Mouse (Mus musculus): ENCODE results near the gene Atp5j2. TPM values are rescaled to one million over a fixed set of nuclear protein-coding genes. Genes with fewer than 3 reads are reported as not detected.
"Not testable (repeated sequence)": the region's sequence is repeated elsewhere in the genome, so short reads cannot be mapped to it uniquely, and the experiment has no call there.

Atp5j2 gene
- polyA plus RNA-seq (2014; fragmentation: Nextera tagmentation; extraction: Ambion mirVana), result 576 and 654 TPM in 2 replicates

DNA sequence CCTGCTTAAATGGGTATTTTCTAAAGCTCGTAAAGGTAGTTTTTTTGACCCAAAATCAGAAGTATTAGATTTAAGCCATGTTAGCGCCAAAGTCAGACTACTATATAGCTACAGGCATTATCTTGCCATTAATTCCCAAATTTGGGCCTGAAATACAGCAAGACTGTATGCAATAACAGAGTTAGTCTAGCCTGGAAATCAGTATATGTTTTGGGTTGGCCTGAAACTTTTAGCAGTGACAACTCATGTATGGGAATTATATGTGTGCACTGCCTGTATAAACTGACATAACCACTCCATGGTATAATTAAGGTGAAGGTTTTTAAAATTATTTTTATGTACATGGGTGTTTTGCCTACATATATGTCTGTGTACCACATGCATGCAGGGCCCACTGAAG is at the start of gene Atp5j2:
Atp5j2 (minus strand) TSS at position 101 of the 400 bp plus-strand sequence.
- Histone ChIP-seq H3K9ac (replicated peaks; ENCODE audit: low read depth, low read length) (peak within 1 kb of the TSS; percentile 57), H3K4me1 (ENCODE audit: control insufficient read depth, insufficient read depth, low read length) (peaks cover 11% of the 10 kb centered on the region), H3K27me3 (ENCODE audit: control insufficient read depth, insufficient read depth, low read length) (no peaks in the 10 kb centered on the region), H3K36me3 (ENCODE audit: control insufficient read depth, insufficient read depth, low read length) (peaks cover 26% of the 10 kb centered on the region), H3K4me2 (replicated peaks; ENCODE audit: low read depth, low read length) (peak within 1 kb of the TSS; percentile 74), H3K4me3 (ENCODE audit: low read depth, low read length) (peak within 1 kb of the TSS; percentile 64), H3K9me3 (ENCODE audit: control insufficient read depth, low read depth, low read length) (no peaks in the 10 kb centered on the region), H3K27ac (ENCODE audit: low read length) (peak within 1 kb of the TSS; percentile 58)
- WGBS, result 84% methylated on average over 2 of the region's 2 CpGs
- no peak for ATAC-seq (ENCODE audit: insufficient number of reproducible peaks, insufficient read depth, low FRiP score, low read depth)

GRCm38 (mm10) chr5:145234636-145235035 is 42.8 kb upstream of the Atp5j2 start:
- ATAC-seq (ENCODE audit: insufficient number of reproducible peaks, insufficient read depth, low FRiP score, low read depth), result no peak
- Histone ChIP-seq H3K36me3 (ENCODE audit: control insufficient read depth, insufficient read depth, low read length) (peaks cover 50% of the 10 kb centered on the region), H3K27me3 (ENCODE audit: control insufficient read depth, insufficient read depth, low read length) (no peaks in the 10 kb centered on the region), H3K4me3 (ENCODE audit: low read depth, low read length) (no peak overlapping the region), H3K4me2 (replicated peaks; ENCODE audit: low read depth, low read length) (no peak overlapping the region), H3K9me3 (ENCODE audit: control insufficient read depth, low read depth, low read length) (no peaks in the 10 kb centered on the region), H3K4me1 (ENCODE audit: control insufficient read depth, insufficient read depth, low read length) (no peaks in the 10 kb centered on the region), H3K27ac (ENCODE audit: low read length) (no peak overlapping the region), H3K9ac (replicated peaks; ENCODE audit: low read depth, low read length) (no peak overlapping the region)

- H3K9ac ChIP-seq (replicated peaks; ENCODE audit: low read depth, low read length), result peak overlapping the region; percentile 83
- peak; percentile 64 for ATAC-seq (ENCODE audit: insufficient number of reproducible peaks, insufficient read depth, low FRiP score, low read depth)
- no peaks in the 10 kb centered on the region for H3K9me3 ChIP-seq (ENCODE audit: control insufficient read depth, low read depth, low read length)
- H3K27me3 ChIP-seq (ENCODE audit: control insufficient read depth, insufficient read depth, low read length), result no peaks in the 10 kb centered on the region
- H3K36me3 ChIP-seq (ENCODE audit: control insufficient read depth, insufficient read depth, low read length), result peaks cover 31% of the 10 kb centered on the region
- peak overlapping the region; percentile 84 for H3K27ac ChIP-seq (ENCODE audit: low read length)
- peak overlapping the region; percentile 99 for H3K4me3 ChIP-seq (ENCODE audit: low read depth, low read length)
- no peaks in the 10 kb centered on the region for H3K4me1 ChIP-seq (ENCODE audit: control insufficient read depth, insufficient read depth, low read length)
- H3K4me2 ChIP-seq (replicated peaks; ENCODE audit: low read depth, low read length), result peak overlapping the region; percentile 66
- WGBS, result 0% methylated on average over 46 of the region's 49 CpGs
Measured at GRCm38 (mm10) chr5:145231893-145232411, 40.1 kb upstream of the Atp5j2 start.

DNA sequence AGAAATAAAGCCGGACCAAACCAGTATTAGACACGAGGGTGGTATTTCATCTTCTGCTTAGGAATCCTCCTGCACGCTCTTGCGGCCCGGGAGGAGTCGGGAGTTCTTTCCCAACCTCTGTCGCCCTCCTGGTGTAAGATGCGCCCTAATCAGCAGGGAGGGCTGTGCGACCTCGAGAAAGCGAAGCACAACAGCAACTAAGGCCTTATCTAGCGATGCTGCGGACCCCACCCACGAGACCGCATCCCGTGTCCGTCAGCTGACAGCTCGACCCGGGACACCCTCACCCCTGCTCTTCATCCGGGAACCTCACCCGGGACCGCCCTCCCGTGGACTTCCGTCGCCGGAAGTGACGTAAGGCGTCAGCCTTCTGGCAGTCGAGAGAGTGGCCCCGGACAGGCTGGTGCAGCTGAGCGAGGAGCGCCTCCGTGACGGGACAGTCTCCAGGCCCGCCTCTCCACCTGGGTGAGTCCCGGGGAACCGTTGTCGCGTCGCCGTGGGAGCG is 39.6 kb upstream of the Atp5j2 start, which contains the start of gene Zfp655:
Zfp655 (plus strand) TSS at position 349 of the 505 bp plus-strand sequence.
- peak within 1 kb of the TSS; percentile 66 for H3K4me2 ChIP-seq (replicated peaks; ENCODE audit: low read depth, low read length)
- H3K36me3 ChIP-seq (ENCODE audit: control insufficient read depth, insufficient read depth, low read length), result peaks cover 27% of the 10 kb centered on the region
- ATAC-seq (ENCODE audit: insufficient number of reproducible peaks, insufficient read depth, low FRiP score, low read depth), result peak; percentile 99
- no peaks in the 10 kb centered on the region for H3K9me3 ChIP-seq (ENCODE audit: control insufficient read depth, low read depth, low read length)
- peak within 1 kb of the TSS; percentile 99 for H3K4me3 ChIP-seq (ENCODE audit: low read depth, low read length)
- no peaks in the 10 kb centered on the region for H3K4me1 ChIP-seq (ENCODE audit: control insufficient read depth, insufficient read depth, low read length)
- no peaks in the 10 kb centered on the region for H3K27me3 ChIP-seq (ENCODE audit: control insufficient read depth, insufficient read depth, low read length)
- H3K9ac ChIP-seq (replicated peaks; ENCODE audit: low read depth, low read length), result peak within 1 kb of the TSS; percentile 83
- H3K27ac ChIP-seq (ENCODE audit: low read length), result peak within 1 kb of the TSS; percentile 84
- under 1% methylated on average over 42 of the region's 42 CpGs for WGBS

- Histone ChIP-seq H3K27me3 (ENCODE audit: control insufficient read depth, insufficient read depth, low read length) (no peaks in the 10 kb centered on the region), H3K4me2 (replicated peaks; ENCODE audit: low read depth, low read length) (peak overlapping the region; percentile 66), H3K36me3 (ENCODE audit: control insufficient read depth, insufficient read depth, low read length) (peaks cover 21% of the 10 kb centered on the region; the same call in 1 of the 2 replicates), H3K4me3 (ENCODE audit: low read depth, low read length) (no peak overlapping the region), H3K9me3 (ENCODE audit: control insufficient read depth, low read depth, low read length) (no peaks in the 10 kb centered on the region), H3K4me1 (ENCODE audit: control insufficient read depth, insufficient read depth, low read length) (no peaks in the 10 kb centered on the region), H3K9ac (replicated peaks; ENCODE audit: low read depth, low read length) (no peak overlapping the region), H3K27ac (ENCODE audit: low read length) (peak overlapping the region; percentile 84; the same call in 1 of the 2 replicates)
- 88% methylated on average over 4 of the region's 4 CpGs for whole genome bisulfite sequencing
- ATAC-seq (ENCODE audit: insufficient number of reproducible peaks, insufficient read depth, low FRiP score, low read depth), result no peak
Measured at GRCm38 (mm10) chr5:145230641-145231040, 38.8 kb upstream of the Atp5j2 start.

DNA sequence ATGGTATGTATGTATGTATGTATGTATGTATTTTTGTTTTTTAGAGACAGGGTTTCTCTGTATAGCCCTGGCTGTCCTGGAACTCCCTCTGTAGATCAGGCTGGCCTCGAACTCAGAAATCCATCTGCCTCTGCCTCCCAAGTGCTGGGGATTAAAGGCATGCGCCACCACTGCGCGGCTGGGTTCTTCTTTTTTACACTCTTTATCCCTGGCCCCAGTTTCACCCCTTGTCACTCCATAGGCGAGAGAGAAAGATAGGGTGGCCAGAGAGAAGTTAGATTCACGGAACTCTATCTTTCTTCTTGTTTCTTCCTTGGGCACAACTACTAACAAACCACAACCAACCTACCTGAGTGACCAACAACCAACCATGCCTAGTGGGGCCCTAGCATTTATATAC is 37.4 kb upstream of the Atp5j2 start:
- not testable (repeated sequence) for H3K27ac ChIP-seq (ENCODE audit: low read length); H3K4me3 ChIP-seq (ENCODE audit: low read depth, low read length); H3K9ac ChIP-seq (replicated peaks; ENCODE audit: low read depth, low read length); H3K9me3 ChIP-seq (ENCODE audit: control insufficient read depth, low read depth, low read length); H3K36me3 ChIP-seq (ENCODE audit: control insufficient read depth, insufficient read depth, low read length); ATAC-seq (ENCODE audit: insufficient number of reproducible peaks, insufficient read depth, low FRiP score, low read depth); H3K27me3 ChIP-seq (ENCODE audit: control insufficient read depth, insufficient read depth, low read length); H3K4me2 ChIP-seq (replicated peaks; ENCODE audit: low read depth, low read length); H3K4me1 ChIP-seq (ENCODE audit: control insufficient read depth, insufficient read depth, low read length)
- WGBS, result 78% methylated on average over 6 of the region's 6 CpGs

DNA sequence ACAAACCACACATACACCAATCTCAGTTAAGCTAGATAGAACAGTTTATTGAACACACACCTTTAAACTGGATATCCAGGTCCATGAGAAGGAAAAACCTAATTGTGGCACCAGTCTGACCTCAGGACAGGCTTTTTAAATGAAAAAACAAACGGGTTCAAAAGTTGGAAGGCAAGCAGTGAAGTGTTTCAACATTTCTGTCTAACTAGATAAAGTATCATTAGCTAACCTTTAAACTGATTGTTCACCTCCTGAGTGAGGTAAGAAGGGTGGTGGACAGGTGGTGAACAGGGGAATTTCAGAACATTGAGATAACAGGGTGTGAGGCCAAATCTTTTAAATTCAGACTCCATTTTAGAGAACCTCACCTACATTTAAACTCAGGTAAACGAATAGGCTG is 34.6 kb upstream of the Atp5j2 start:
- 64% methylated on average over 2 of the region's 2 CpGs for WGBS
- no peak overlapping the region for H3K9ac ChIP-seq (replicated peaks; ENCODE audit: low read depth, low read length)

GRCm38 (mm10) chr5:145223395-145223794 is 31.5 kb upstream of the Atp5j2 start:
- no peaks in the 10 kb centered on the region for H3K27me3 ChIP-seq (ENCODE audit: control insufficient read depth, insufficient read depth, low read length)
- no peak overlapping the region for H3K27ac ChIP-seq (ENCODE audit: low read length)
- no peak overlapping the region for H3K4me2 ChIP-seq (replicated peaks; ENCODE audit: low read depth, low read length)
- no peaks in the 10 kb centered on the region for H3K9me3 ChIP-seq (ENCODE audit: control insufficient read depth, low read depth, low read length)
- no peak for ATAC-seq (ENCODE audit: insufficient number of reproducible peaks, insufficient read depth, low FRiP score, low read depth)
- H3K4me1 ChIP-seq (ENCODE audit: control insufficient read depth, insufficient read depth, low read length), result no peaks in the 10 kb centered on the region
- 76% methylated on average over 12 of the region's 12 CpGs for WGBS
- H3K36me3 ChIP-seq (ENCODE audit: control insufficient read depth, insufficient read depth, low read length), result peaks cover 21% of the 10 kb centered on the region
- H3K9ac ChIP-seq (replicated peaks; ENCODE audit: low read depth, low read length), result no peak overlapping the region
- H3K4me3 ChIP-seq (ENCODE audit: low read depth, low read length), result no peak overlapping the region

More for the DNA sequence above, 34.6 kb upstream of the Atp5j2 start:
- no peaks in the 10 kb centered on the region for H3K9me3 ChIP-seq (ENCODE audit: control insufficient read depth, low read depth, low read length)
- no peak overlapping the region for H3K4me2 ChIP-seq (replicated peaks; ENCODE audit: low read depth, low read length)
- H3K27me3 ChIP-seq (ENCODE audit: control insufficient read depth, insufficient read depth, low read length), result no peaks in the 10 kb centered on the region
- H3K4me3 ChIP-seq (ENCODE audit: low read depth, low read length), result no peak overlapping the region
- no peaks in the 10 kb centered on the region for H3K4me1 ChIP-seq (ENCODE audit: control insufficient read depth, insufficient read depth, low read length)
- no peak overlapping the region for H3K27ac ChIP-seq (ENCODE audit: low read length)
- ATAC-seq (ENCODE audit: insufficient number of reproducible peaks, insufficient read depth, low FRiP score, low read depth), result no peak
- H3K36me3 ChIP-seq (ENCODE audit: control insufficient read depth, insufficient read depth, low read length), result peaks cover 3% of the 10 kb centered on the region; the same call in 1 of the 2 replicates

- H3K27me3 ChIP-seq (ENCODE audit: control insufficient read depth, insufficient read depth, low read length), result no peaks in the 10 kb centered on the region
- H3K9ac ChIP-seq (replicated peaks; ENCODE audit: low read depth, low read length), result no peak overlapping the region
- H3K27ac ChIP-seq (ENCODE audit: low read length), result no peak overlapping the region
- H3K9me3 ChIP-seq (ENCODE audit: control insufficient read depth, low read depth, low read length), result no peaks in the 10 kb centered on the region
- H3K4me1 ChIP-seq (ENCODE audit: control insufficient read depth, insufficient read depth, low read length), result no peaks in the 10 kb centered on the region
- 0 out of 2 replicates have a peak, but pooled peaks have one; percentile 23 for ATAC-seq (ENCODE audit: insufficient number of reproducible peaks, insufficient read depth, low FRiP score, low read depth)
- H3K4me3 ChIP-seq (ENCODE audit: low read depth, low read length), result no peak overlapping the region
- H3K4me2 ChIP-seq (replicated peaks; ENCODE audit: low read depth, low read length), result no peak overlapping the region
- H3K36me3 ChIP-seq (ENCODE audit: control insufficient read depth, insufficient read depth, low read length), result peaks cover 22% of the 10 kb centered on the region
- WGBS, result 78% methylated on average over 5 of the region's 5 CpGs
Measured at GRCm38 (mm10) chr5:145222840-145223239, 31.0 kb upstream of the Atp5j2 start.

All from stomach, embryonic 14.5 days (tissue).